Mouse (Mus musculus) olfactory bulb, adult 2 months (tissue): ENCODE results near the gene Ap1g2.

Source experiments
- CTCF ChIP-seq: fragments of 200-500 bp; IDR thresholded peaks from 2 replicates; pipeline ENCODE4 v1.5.1; 2012; ENCODE audit warnings: low read depth, mild to moderate bottlenecking, low read length, moderate library complexity; ENCODE audit not compliant: insufficient read depth
- POLR2A ChIP-seq: fragments of 200-500 bp; IDR thresholded peaks from 2 replicates; pipeline ENCODE4 v1.6.1; 2012; ENCODE audit warnings: mild to moderate bottlenecking, low read depth, low read length, moderate library complexity; ENCODE audit not compliant: insufficient read depth

GRCm38 (mm10) chr14:55139313-55139712 lies 32.9 kb upstream of the Ap1g2 start:
- TF ChIP-seq CTCF (no peak), POLR2A (no peak)
